14 mouse cellular contexts compared by ENCODE assay signal in the genomic region with DNA sequence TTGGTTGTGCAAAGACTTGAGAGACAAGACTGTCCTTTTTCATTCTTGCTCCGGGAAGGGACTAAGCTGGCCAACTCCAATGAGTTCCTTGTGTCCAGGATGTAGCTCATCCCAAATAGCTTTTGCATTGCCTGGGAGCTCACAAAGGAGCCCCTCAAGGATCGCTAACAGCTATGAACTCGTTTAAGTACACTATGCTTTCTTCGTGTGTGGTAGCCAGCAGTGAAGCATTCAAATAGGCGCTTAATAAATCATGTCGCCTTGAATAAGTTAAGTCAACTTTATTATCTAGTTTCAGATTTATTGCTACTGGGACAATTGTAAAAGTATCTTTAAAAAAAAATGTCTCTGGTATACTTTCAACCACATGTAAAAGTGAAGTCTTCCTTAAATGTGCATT. TPM values are rescaled to one million over a fixed set of nuclear protein-coding genes. Genes with fewer than 3 reads are reported as not detected.
DNase-seq lines count a peak whose midpoint lies in the region; ATAC-seq and TF ChIP-seq lines count a peak whose summit lies in the region.
"Had no signal": no experiment of that assay in that cellular context is flagged by ENCODE, and none has a peak within 500 bp of the region (broad histone marks: within the 10 kb centered on the region; RNA-seq: fewer than 3 reads in every experiment).

No protein-coding gene starts in this region.

- H3K4me1 ChIP-seq in kidney, postnatal 0 days (replicated peaks; ENCODE audit: insufficient read depth, low read length), result 0 out of 2 replicates have a peak, but pooled peaks cover 6% of the 10 kb centered on the region
- H3K4me1 ChIP-seq in kidney, adult 2 months (ENCODE audit: control insufficient read depth, insufficient read depth, low read length), result peaks cover 4% of the 10 kb centered on the region; the same call in 1 of the 2 replicates
- no peaks in the 10 kb centered on the region for H3K4me1 ChIP-seq in neural tube, embryonic 15.5 days
- H3K4me1 ChIP-seq: limb, embryonic 15.5 days; liver, embryonic 15.5 days had no signal

- DNase-seq in kidney, postnatal 0 days (ENCODE audit: low spot score), result peak; percentile 76
- no peak for DNase-seq in kidney, adult 2 months
- peak; percentile 63 for DNase-seq in embryo, embryonic 10.5 days (ENCODE audit: low spot score)
- peak; percentile 61 for DNase-seq in embryo, embryonic 11 days
- DNase-seq in c-Kit-positive CD71-positive TER-119-positive erythroid progenitor cells, embryonic 14.5 days (ENCODE audit: low spot score), result no peak
- no peak for DNase-seq in urinary bladder, adult 2 months (ENCODE audit: low spot score)
- DNase-seq: cerebellum, adult 2 months; forebrain, postnatal 0 days; midbrain, embryonic 14.5 days; thymus, postnatal 36 days had no signal

- no peak overlapping the region for H3K4me3 ChIP-seq in kidney, postnatal 0 days (replicated peaks; ENCODE audit: low read depth, low read length)
- no peak overlapping the region for H3K4me3 ChIP-seq in kidney, adult 2 months (ENCODE audit: insufficient read depth, low read depth, low read length)
- no peak overlapping the region for H3K4me3 ChIP-seq in neural tube, embryonic 15.5 days (replicated peaks)
- H3K4me3 ChIP-seq: limb, embryonic 15.5 days; liver, embryonic 15.5 days had no signal

- no peaks in the 10 kb centered on the region for H3K9me3 ChIP-seq in kidney, postnatal 0 days (replicated peaks; ENCODE audit: low read length)
- no peaks in the 10 kb centered on the region for H3K9me3 ChIP-seq in neural tube, embryonic 15.5 days (replicated peaks)
- H3K9me3 ChIP-seq: limb, embryonic 15.5 days; liver, embryonic 15.5 days had no signal

- no peak overlapping the region for H3K4me2 ChIP-seq in kidney, postnatal 0 days (ENCODE audit: low read length)
- H3K4me2 ChIP-seq in neural tube, embryonic 15.5 days, result no peak overlapping the region
- H3K4me2 ChIP-seq: limb, embryonic 15.5 days; liver, embryonic 15.5 days had no signal

- peak overlapping the region; percentile 9; the same call in 1 of the 2 replicates for H3K27ac ChIP-seq in kidney, postnatal 0 days
- no peak overlapping the region for H3K27ac ChIP-seq in kidney, adult 2 months (ENCODE audit: insufficient read depth, low read depth, low read length)
- no peak overlapping the region for H3K27ac ChIP-seq in neural tube, embryonic 15.5 days (replicated peaks)
- H3K27ac ChIP-seq: limb, embryonic 15.5 days; liver, embryonic 15.5 days; macrophage had no signal

- ATAC-seq in kidney, postnatal 0 days (replicated peaks; ENCODE audit: low FRiP score, low read depth), result 0 out of 2 replicates have a peak, but pooled peaks have one; percentile 40
- ATAC-seq in neural tube, embryonic 15.5 days (ENCODE audit: low FRiP score), result peak; percentile 77
- ATAC-seq: forebrain, postnatal 0 days had no signal

- H3K9ac ChIP-seq in kidney, postnatal 0 days (ENCODE audit: low read depth, low read length), result no peak overlapping the region
- H3K9ac ChIP-seq in neural tube, embryonic 15.5 days (replicated peaks), result no peak overlapping the region
- H3K9ac ChIP-seq: forebrain, postnatal 0 days; limb, embryonic 15.5 days; liver, embryonic 15.5 days had no signal

- WGBS in kidney, postnatal 0 days, result 39% methylated on average over 6 of the region's 6 CpGs
- 53% methylated on average over 6 of the region's 6 CpGs for WGBS in kidney, adult 2 months
- whole genome bisulfite sequencing in neural tube, embryonic 15.5 days, result 16% methylated on average over 6 of the region's 6 CpGs

- H3K36me3 ChIP-seq in kidney, postnatal 0 days (ENCODE audit: insufficient read depth, low read length), result no peaks in the 10 kb centered on the region
- H3K36me3 ChIP-seq in kidney, adult 2 months (ENCODE audit: control insufficient read depth, insufficient read depth, low read length), result no peaks in the 10 kb centered on the region
- no peaks in the 10 kb centered on the region for H3K36me3 ChIP-seq in neural tube, embryonic 15.5 days
- H3K36me3 ChIP-seq: limb, embryonic 15.5 days; liver, embryonic 15.5 days had no signal

- H3K27me3 ChIP-seq in kidney, postnatal 0 days (ENCODE audit: insufficient read depth, low read length), result no peaks in the 10 kb centered on the region
- H3K27me3 ChIP-seq in kidney, adult 2 months (replicated peaks; ENCODE audit: control insufficient read depth, insufficient read depth, low read length), result no peaks in the 10 kb centered on the region
- no peaks in the 10 kb centered on the region for H3K27me3 ChIP-seq in neural tube, embryonic 15.5 days (replicated peaks)
- H3K27me3 ChIP-seq: limb, embryonic 15.5 days; liver, embryonic 15.5 days had no signal

- TF ChIP-seq CTCF in kidney, postnatal 0 days (IDR thresholded peaks at IDR 0.05; ENCODE audit: low read depth), result no peak
- no peak for TF ChIP-seq CTCF in kidney, adult 2 months (conservative IDR thresholded peaks at IDR 0.05; ENCODE audit: insufficient read depth, insufficient read length, low read depth, low read length)

- TF ChIP-seq POLR2A in kidney, adult 2 months (IDR thresholded peaks at IDR 0.05; ENCODE audit: low read depth, low read length), result no peak

RNA-seq across cellular contexts. Expression of gene Zc3h15, which starts 37.5 kb away (rescaled TPM):
- 158 and 160 TPM in 2 replicates for polyA plus RNA-seq in kidney, postnatal 0 days (2015; fragmentation: Nextera tagmentation; extraction: Ambion mirVana)
- polyA plus RNA-seq in kidney, adult 2 months (2012; rRNA removed), result 15.3 and 25.2 TPM in 2 replicates
- 172 and 187 TPM in 2 replicates for polyA plus RNA-seq in neural tube, embryonic 15.5 days (2015; fragmentation: Nextera tagmentation; extraction: Ambion mirVana)
- polyA plus RNA-seq in urinary bladder, adult 2 months (2012; rRNA removed), result 76.0 and 79.2 TPM in 2 replicates

RNA-seq across cellular contexts. Expression of gene Itgav, which starts 42.4 kb away (rescaled TPM):
- polyA plus RNA-seq in kidney, postnatal 0 days (2015; fragmentation: Nextera tagmentation; extraction: Ambion mirVana), result 164 and 165 TPM in 2 replicates
- polyA plus RNA-seq in kidney, adult 2 months (2012; rRNA removed), result 75.4 and 75.9 TPM in 2 replicates
- polyA plus RNA-seq in neural tube, embryonic 15.5 days (2015; fragmentation: Nextera tagmentation; extraction: Ambion mirVana), result 29.1 and 29.8 TPM in 2 replicates
- 62.6 and 68.4 TPM in 2 replicates for polyA plus RNA-seq in urinary bladder, adult 2 months (2012; rRNA removed)

Comparison
In these comparisons a context has a peak if more than half of its experiments do, and no peak if none do; other contexts are left out.
1. DNase-seq: peak in kidney, postnatal 0 days (single experiment), embryo, embryonic 10.5 days (single experiment) and embryo, embryonic 11 days (single experiment); none in kidney, adult 2 months (single experiment), c-Kit-positive CD71-positive TER-119-positive erythroid progenitor cells, embryonic 14.5 days (single experiment) and urinary bladder, adult 2 months (single experiment).